Mouse (Mus musculus) liver, postnatal 0 days (tissue): Measurements from ENCODE around the gene 0610010K14Rik.

Experiments
- CTCF ChIP-seq: sonication (generic); IDR thresholded peaks from 2 replicates; pipeline ENCODE4 v1.5.1; 2016; ENCODE audit warnings: antibody characterized with exemption, low read depth
- EP300 ChIP-seq: IDR thresholded peaks from 2 replicates; pipeline ENCODE4 v1.6.1; 2016; ENCODE audit warnings: antibody characterized with exemption, low read depth, mild to moderate bottlenecking

GRCm38 (mm10) chr11:70285686-70286085, 48.0 kb upstream of the 0610010K14Rik start:
- TF ChIP-seq CTCF (no peak), EP300 (no peak)
